Mouse (Mus musculus) G1E (cell line): ENCODE results near the gene Ccnd3. TPM values are rescaled to one million over a fixed set of nuclear protein-coding genes. Genes with fewer than 3 reads are reported as not detected.

Source experiments
- ATAC-seq: 2 replicates; pipeline ENCODE4 v1.8.0; 2016; ENCODE audit warnings: mild to moderate bottlenecking; ENCODE audit not compliant: insufficient number of reproducible peaks, poor library complexity, low FRiP score, severe bottlenecking; ENCODE audit errors: extremely low read depth
- DNase-seq: peaks from one replicate; pipeline ENCODE4 v3.0.0; 2012; ENCODE audit warnings: low spot score
- H3K27me3 ChIP-seq: 2 replicates; pipeline ENCODE4 v1.6.1; 2012; ENCODE audit warnings: mild to moderate bottlenecking, low read length, inconsistent platforms; ENCODE audit not compliant: insufficient read depth
- H3K36me3 ChIP-seq: replicated peaks from 2 replicates; pipeline ENCODE3; 2012; ENCODE audit warnings: mild to moderate bottlenecking, inconsistent platforms
- H3K4me1 ChIP-seq: 2 replicates; pipeline ENCODE4 v1.6.1; 2012; ENCODE audit warnings: low read depth, low read length, inconsistent platforms, mixed read lengths; ENCODE audit not compliant: insufficient read depth
- H3K4me3 ChIP-seq: 2 replicates; pipeline ENCODE4 v1.5.1; 2012; ENCODE audit warnings: low read depth, mild to moderate bottlenecking, inconsistent platforms, low read length, moderate library complexity, mixed read lengths
- H3K9me3 ChIP-seq: replicated peaks from 2 replicates; pipeline ENCODE4 v1.6.1; 2012; ENCODE audit warnings: inconsistent platforms
- CTCF ChIP-seq: IDR thresholded peaks from 2 replicates; pipeline ENCODE4 v1.5.1; 2012; ENCODE audit warnings: low read depth, low read length, inconsistent platforms, mixed read lengths
- GATA1 ChIP-seq: IDR thresholded peaks from 2 replicates; pipeline ENCODE4 v1.6.1; 2012; ENCODE audit warnings: borderline replicate concordance, low read length, inconsistent platforms, mixed read lengths
- GATA2 ChIP-seq: IDR thresholded peaks from 2 replicates; pipeline ENCODE4 v1.6.1; 2012; ENCODE audit warnings: low read depth, low read length, inconsistent platforms, borderline replicate concordance
- POLR2AphosphoS5 ChIP-seq: IDR thresholded peaks from 2 replicates; pipeline ENCODE4 v1.6.1; 2012; ENCODE audit warnings: low read depth, low read length, inconsistent platforms; ENCODE audit not compliant: insufficient replicate concordance
- TAL1 ChIP-seq: conservative IDR thresholded peaks from 2 replicates; pipeline ENCODE4 v1.6.1; 2012; ENCODE audit warnings: low read depth, low read length, inconsistent platforms, mixed read lengths
- polyA plus RNA-seq: library from polyadenylated mRNA; stranded (reverse); fragments of >175 nt; gene quantifications from 2 replicates; pipeline ENCODE4 v1.2.3, GENCODE M21; 2012
- total RNA-seq, 2 experiments: library from RNA; stranded (forward) in 1 of 2; stranded (reverse) in 1 of 2; fragments of 200-1000 nt in 1 of 2; fragments of >200 nt in 1 of 2; fragmentation: Nextera tagmentation in 1 of 2; gene quantifications; 2 replicates each; pipeline ENCODE4 v1.2.3; 2014 to 2017

The Ccnd3 gene
- total and polyA plus RNA-seq, 3 experiments: 134 to 426 (median 229) TPM

- H3K4me1 ChIP-seq: peaks cover 68% of the 10 kb centered on the region
- no peaks in the 10 kb centered on the region for H3K27me3 ChIP-seq
- no peak for DNase-seq
- TF ChIP-seq GATA2: no peak
- no peak for TF ChIP-seq POLR2AphosphoS5
- TF ChIP-seq TAL1: no peak
- no peak for TF ChIP-seq CTCF
- no peak for TF ChIP-seq GATA1
- H3K9me3 ChIP-seq: no peaks in the 10 kb centered on the region
- no peak for ATAC-seq
- H3K36me3 ChIP-seq: peaks cover 33% of the 10 kb centered on the region
- H3K4me3 ChIP-seq: no peak overlapping the region
These were observed 1.2 kb upstream of the Ccnd3 start for GRCm38 (mm10) chr17:47503689-47504088.

- no peak for ATAC-seq
- Histone ChIP-seq H3K36me3 (peaks cover 28% of the 10 kb centered on the region), H3K27me3 (no peaks in the 10 kb centered on the region), H3K4me3 (peak overlapping the region; percentile 72; the same call in 1 of the 2 replicates), H3K9me3 (no peaks in the 10 kb centered on the region), H3K4me1 (peaks cover 72% of the 10 kb centered on the region)
- no peak for DNase-seq
- no peak for TF ChIP-seq GATA1
These were observed 623 bp upstream of the Ccnd3 start for GRCm38 (mm10) chr17:47504228-47504627.

DNA sequence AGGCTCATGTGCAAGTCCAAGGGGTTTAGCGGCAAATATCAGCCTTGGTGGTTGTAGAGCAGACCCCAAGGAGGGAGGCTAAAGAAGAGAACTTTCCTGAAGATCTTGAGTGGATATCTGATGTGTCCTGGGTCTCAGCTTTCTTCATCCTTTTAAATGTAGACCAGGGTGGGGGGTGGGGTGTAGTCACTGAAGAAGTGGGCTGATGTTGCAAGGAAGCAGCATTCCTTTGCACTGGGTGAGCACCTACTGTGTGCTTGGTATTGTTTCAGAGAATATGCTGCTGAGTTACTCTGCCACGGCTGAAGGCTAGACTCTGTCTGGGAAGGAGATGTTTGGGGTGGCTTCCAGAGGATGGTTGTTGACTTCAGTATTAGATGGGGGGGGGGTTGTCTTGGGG is 715 bp downstream of the Ccnd3 start:
- Histone ChIP-seq H3K9me3 (no peaks in the 10 kb centered on the region), H3K27me3 (no peaks in the 10 kb centered on the region), H3K4me3 (peak overlapping the region; percentile 72), H3K36me3 (peaks cover 23% of the 10 kb centered on the region), H3K4me1 (peaks cover 77% of the 10 kb centered on the region)
- TF ChIP-seq TAL1 (no peak), CTCF (no peak), GATA1 (no peak), GATA2 (no peak), POLR2AphosphoS5 (no peak)
- DNase-seq (no peak), ATAC-seq (no peak)

DNA sequence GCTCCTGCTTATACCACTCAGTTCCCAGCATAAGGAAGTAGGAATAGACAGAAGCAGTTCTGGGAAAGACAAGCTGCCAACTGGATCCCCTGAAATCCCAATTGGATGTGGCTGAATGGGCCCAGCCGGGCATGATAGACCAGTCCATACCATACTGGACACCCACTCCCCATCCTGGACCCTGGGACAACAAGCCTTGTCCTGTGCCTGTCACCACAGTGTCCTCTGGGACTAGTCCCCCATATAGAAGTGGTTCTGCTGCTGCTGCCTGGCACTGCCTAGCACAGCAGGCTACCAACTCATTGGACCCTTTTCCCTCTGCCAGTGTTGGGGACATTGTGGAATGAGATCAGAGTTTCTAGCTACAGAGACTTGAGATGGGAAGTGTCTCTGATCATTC is 1.2 kb downstream of the Ccnd3 start:
- Histone ChIP-seq H3K36me3 (peaks cover 18% of the 10 kb centered on the region), H3K4me1 (peaks cover 77% of the 10 kb centered on the region), H3K27me3 (no peaks in the 10 kb centered on the region), H3K9me3 (no peaks in the 10 kb centered on the region), H3K4me3 (peak overlapping the region; percentile 72; the same call in 1 of the 2 replicates)
- no peak for ATAC-seq
- DNase-seq: no peak
- TF ChIP-seq TAL1: no peak
- TF ChIP-seq GATA1: no peak
- no peak for TF ChIP-seq POLR2AphosphoS5
- no peak for TF ChIP-seq GATA2
- no peak for TF ChIP-seq CTCF

DNA sequence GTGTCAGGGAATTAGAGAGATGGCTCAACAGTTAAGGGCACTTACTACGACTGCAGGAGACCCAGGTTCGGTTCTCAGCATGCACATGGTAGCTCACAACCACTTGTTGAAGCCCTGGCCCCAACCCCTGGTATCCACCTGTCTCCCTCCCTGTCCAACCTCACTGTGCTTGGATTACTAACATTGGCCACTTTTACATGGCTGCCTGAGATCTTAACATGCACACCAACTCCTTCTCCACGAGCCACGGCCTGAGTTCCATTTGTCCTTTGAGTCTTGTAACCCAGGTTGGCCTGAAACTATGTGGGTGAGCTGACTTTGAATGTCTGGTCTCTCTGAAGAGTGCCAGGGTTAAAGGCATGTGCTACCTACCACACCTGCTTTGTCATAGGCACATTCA is 1.8 kb downstream of the Ccnd3 start:
- TF ChIP-seq GATA2: no peak
- TF ChIP-seq GATA1: no peak
- no peak for TF ChIP-seq POLR2AphosphoS5
- no peak for TF ChIP-seq CTCF
- no peak for TF ChIP-seq TAL1
- Histone ChIP-seq H3K4me3 (no peak overlapping the region), H3K36me3 (peaks cover 18% of the 10 kb centered on the region), H3K9me3 (no peaks in the 10 kb centered on the region), H3K4me1 (peaks cover 78% of the 10 kb centered on the region), H3K27me3 (no peaks in the 10 kb centered on the region)
- DNase-seq: no peak
- no peak for ATAC-seq

- H3K4me1 ChIP-seq: peaks cover 83% of the 10 kb centered on the region
- H3K36me3 ChIP-seq: peaks cover 26% of the 10 kb centered on the region
- H3K9me3 ChIP-seq: no peaks in the 10 kb centered on the region
- no peak for DNase-seq
- no peak for ATAC-seq
- peak overlapping the region; percentile 18; the same call in 1 of the 2 replicates for H3K4me3 ChIP-seq
- TF ChIP-seq GATA1: no peak
- no peak for TF ChIP-seq TAL1
- TF ChIP-seq GATA2: no peak
- TF ChIP-seq POLR2AphosphoS5: no peak
- no peak for TF ChIP-seq CTCF
- H3K27me3 ChIP-seq: no peaks in the 10 kb centered on the region
These were observed 2.7 kb downstream of the Ccnd3 start for GRCm38 (mm10) chr17:47507523-47507922.
